Mouse (Mus musculus) stomach, postnatal 0 days (tissue): ENCODE results near the gene Ap3b1. TPM values are rescaled to one million over a fixed set of nuclear protein-coding genes. Genes with fewer than 3 reads are reported as not detected.
"Not testable (repeated sequence)": the region's sequence is repeated elsewhere in the genome, so short reads cannot be mapped to it uniquely, and the experiment has no call there.

Experiments
- ATAC-seq: fragments of 200-750 bp; cut with Nextera tagmentation; 2 replicates; pipeline ENCODE4 v1.8.0; 2017; ENCODE audit not compliant: low FRiP score, low TSS enrichment
- DNase-seq: peaks from one replicate; pipeline ENCODE4 v3.0.0-alpha.2; 2016; ENCODE audit warnings: low spot score
- H3K27ac ChIP-seq: fragments of 300-500 bp; sonication (generic); replicated peaks from 2 replicates; pipeline ENCODE4 v1.5.1; 2014; ENCODE audit warnings: mild to moderate bottlenecking, control low read depth
- H3K27me3 ChIP-seq: fragments of 300-500 bp; sonication (generic); 2 replicates; pipeline ENCODE4 v1.6.1; 2014; ENCODE audit warnings: low read length; ENCODE audit not compliant: control insufficient read depth, insufficient read depth
- H3K36me3 ChIP-seq: fragments of 300-500 bp; sonication (generic); 2 replicates; pipeline ENCODE4 v1.6.1; 2014; ENCODE audit warnings: low read length, mixed read lengths; ENCODE audit not compliant: control insufficient read depth, insufficient read depth
- H3K4me1 ChIP-seq: fragments of 300-500 bp; sonication (generic); replicated peaks from 2 replicates; pipeline ENCODE4 v1.6.1; 2014; ENCODE audit warnings: antibody characterized with exemption; ENCODE audit not compliant: control insufficient read depth, insufficient read depth
- H3K4me2 ChIP-seq: fragments of 300-500 bp; sonication (generic); replicated peaks from 2 replicates; pipeline ENCODE4 v1.6.1; 2014; ENCODE audit warnings: low read depth, mild to moderate bottlenecking, control low read depth, moderate library complexity
- H3K4me3 ChIP-seq: fragments of 300-500 bp; sonication (generic); 2 replicates; pipeline ENCODE4 v1.5.1; 2014; ENCODE audit warnings: low read depth, low read length, control low read depth
- H3K9ac ChIP-seq: fragments of 300-500 bp; sonication (generic); 2 replicates; pipeline ENCODE4 v1.6.1; 2014; ENCODE audit warnings: mild to moderate bottlenecking, low read length, control low read depth, mixed read lengths
- H3K9me3 ChIP-seq: fragments of 300-500 bp; sonication (generic); 2 replicates; pipeline ENCODE4 v1.6.1; 2016; ENCODE audit warnings: low read length; ENCODE audit not compliant: control insufficient read depth
- CTCF ChIP-seq: IDR thresholded peaks from 2 replicates; pipeline ENCODE4 v1.5.1; 2016; ENCODE audit warnings: antibody characterized with exemption, low read depth, mild to moderate bottlenecking, moderate library complexity
- EP300 ChIP-seq: optimal IDR thresholded peaks from 2 replicates; pipeline ENCODE3; 2016; ENCODE audit warnings: antibody characterized with exemption
- WGBS: fragments of 180-500 bp; shearing (Covaris S2); extraction: QIAGEN DNeasy Blood & Tissue Kit; methylation state at CpG from one replicate; pipeline ENCODE4 v1.1.7; 2014; 5-methylcytosine and 5-hydroxymethylcytosine counted together
- polyA plus RNA-seq: library from polyadenylated mRNA; unstranded; fragments of >200 nt; fragmentation: Nextera tagmentation; extraction: Ambion mirVana; gene quantifications from 2 replicates; pipeline ENCODE4 v1.2.1, GENCODE M21; 2015

Gene Ap3b1
- polyA plus RNA-seq, 1 experiment from 2014 or later = 30.3 TPM

- 33% methylated on average over 3 of the region's 3 CpGs for WGBS
- no peaks in the 10 kb centered on the region for H3K36me3 ChIP-seq
- no peak overlapping the region for H3K4me3 ChIP-seq
- H3K27ac ChIP-seq = peak overlapping the region; percentile 78
- peak; percentile 50 for DNase-seq
- H3K9me3 ChIP-seq = no peaks in the 10 kb centered on the region
- no peak overlapping the region for H3K9ac ChIP-seq
- no peak overlapping the region for H3K4me2 ChIP-seq
- no peaks in the 10 kb centered on the region for H3K27me3 ChIP-seq
- no peaks in the 10 kb centered on the region for H3K4me1 ChIP-seq
- TF ChIP-seq EP300 (peak; percentile 56), CTCF (no peak)
- peak; percentile 92 for ATAC-seq
These were observed 30.7 kb upstream of the Ap3b1 start for GRCm38 (mm10) chr13:94328063-94328462.

- not testable (repeated sequence) for H3K4me2 ChIP-seq, ATAC-seq, H3K27ac ChIP-seq, H3K36me3 ChIP-seq, H3K4me3 ChIP-seq, H3K4me1 ChIP-seq, H3K9ac ChIP-seq, H3K9me3 ChIP-seq, H3K27me3 ChIP-seq, DNase-seq
- whole genome bisulfite sequencing = 93% methylated on average over 6 of the region's 6 CpGs
These were observed 29.8 kb upstream of the Ap3b1 start for GRCm38 (mm10) chr13:94329005-94329404.

GRCm38 (mm10) chr13:94330392-94330979 lies 28.3 kb upstream of the Ap3b1 start:
- DNase-seq (no peak), ATAC-seq (no peak)
- no peak overlapping the region for H3K4me2 ChIP-seq
- H3K36me3 ChIP-seq = no peaks in the 10 kb centered on the region
- H3K9ac ChIP-seq = no peak overlapping the region
- WGBS = 66% methylated on average over 3 of the region's 3 CpGs
- no peaks in the 10 kb centered on the region for H3K9me3 ChIP-seq
- no peak for TF ChIP-seq CTCF
- TF ChIP-seq EP300 = no peak
- H3K4me3 ChIP-seq = no peak overlapping the region
- no peak overlapping the region for H3K27ac ChIP-seq
- no peaks in the 10 kb centered on the region for H3K4me1 ChIP-seq
- no peaks in the 10 kb centered on the region for H3K27me3 ChIP-seq

- Histone ChIP-seq H3K4me3 (no peak overlapping the region), H3K9ac (no peak overlapping the region), H3K27me3 (no peaks in the 10 kb centered on the region), H3K27ac (no peak overlapping the region), H3K36me3 (no peaks in the 10 kb centered on the region), H3K9me3 (no peaks in the 10 kb centered on the region), H3K4me1 (no peaks in the 10 kb centered on the region), H3K4me2 (no peak overlapping the region)
- no peak for DNase-seq
- WGBS = 68% methylated on average over 3 of the region's 3 CpGs
- TF ChIP-seq CTCF = peak; percentile 57
- TF ChIP-seq EP300 = no peak
- no peak for ATAC-seq
These were observed 20.4 kb upstream of the Ap3b1 start for GRCm38 (mm10) chr13:94338357-94338756.

- DNase-seq = no peak
- Histone ChIP-seq H3K9me3 (no peaks in the 10 kb centered on the region), H3K27ac (no peak overlapping the region), H3K36me3 (no peaks in the 10 kb centered on the region), H3K4me1 (no peaks in the 10 kb centered on the region), H3K4me3 (no peak overlapping the region), H3K4me2 (no peak overlapping the region), H3K27me3 (no peaks in the 10 kb centered on the region), H3K9ac (no peak overlapping the region)
- no peak for ATAC-seq
- peak; percentile 59 for TF ChIP-seq CTCF
- no peak for TF ChIP-seq EP300
- WGBS = 92% methylated on average over 5 of the region's 5 CpGs
These were observed 15.6 kb upstream of the Ap3b1 start for GRCm38 (mm10) chr13:94343192-94343591.

- WGBS = 95% methylated on average over 14 of the region's 14 CpGs
- not testable (repeated sequence) for H3K27me3 ChIP-seq, H3K4me3 ChIP-seq, H3K36me3 ChIP-seq, H3K27ac ChIP-seq, H3K9me3 ChIP-seq, DNase-seq, H3K4me2 ChIP-seq, H3K9ac ChIP-seq, ATAC-seq, H3K4me1 ChIP-seq
These were observed 14.2 kb upstream of the Ap3b1 start for GRCm38 (mm10) chr13:94344600-94344999.
